Mouse (Mus musculus): ENCODE data around the gene Gm10401. TPM values are rescaled to one million over a fixed set of nuclear protein-coding genes. Genes with fewer than 3 reads are reported as not detected.

The Gm10401 gene
- 32.2 and 35.9 TPM in 2 replicates for polyA plus RNA-seq (2015; fragmentation: Nextera tagmentation; extraction: Ambion mirVana)

DNA sequence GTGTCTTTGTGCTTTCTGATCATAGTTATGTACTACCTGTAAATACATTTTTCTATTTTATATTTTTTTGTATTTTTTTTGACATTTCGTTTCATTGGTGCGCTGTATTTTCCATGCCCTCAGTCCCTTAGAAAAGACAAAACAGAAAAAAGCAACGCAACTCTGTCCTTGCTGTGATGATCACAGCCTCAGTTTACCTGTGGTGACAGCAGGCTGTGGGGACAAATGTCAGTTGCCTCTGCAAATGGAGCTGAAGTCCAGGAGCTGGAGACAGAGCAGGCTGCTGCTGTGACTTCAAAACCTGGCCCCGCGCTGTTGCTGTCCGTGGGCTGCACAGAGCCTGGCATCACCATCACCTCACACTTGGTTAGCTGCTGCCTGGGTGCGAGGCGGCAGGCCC is at the start of gene Gm10401:
Gm10401 (minus strand) TSS at position 101 of the 400 bp plus-strand sequence.
- no peaks in the 10 kb centered on the region for H3K4me1 ChIP-seq (ENCODE audit: control insufficient read depth, insufficient read depth, low read depth, low read length)
- no peak within 1 kb of the TSS for H3K9ac ChIP-seq (ENCODE audit: low read depth, low read length)
- 97% methylated on average over 8 of the region's 8 CpGs for WGBS
- no peak within 1 kb of the TSS for H3K27ac ChIP-seq (ENCODE audit: low read depth, low read length)
- no peak within 1 kb of the TSS for H3K4me2 ChIP-seq (ENCODE audit: low read length)
- H3K9me3 ChIP-seq (ENCODE audit: control insufficient read depth, low read length): no peaks in the 10 kb centered on the region
- H3K36me3 ChIP-seq (ENCODE audit: control insufficient read depth, insufficient read depth, low read length): peaks cover 39% of the 10 kb centered on the region
- H3K27me3 ChIP-seq (replicated peaks; ENCODE audit: control insufficient read depth, insufficient read depth, low read length): no peaks in the 10 kb centered on the region
- no peak for ATAC-seq
- no peak within 1 kb of the TSS for H3K4me3 ChIP-seq (ENCODE audit: low read length)

- H3K9me3 ChIP-seq (ENCODE audit: control insufficient read depth, low read length): no peaks in the 10 kb centered on the region
- no peak overlapping the region for H3K4me2 ChIP-seq (ENCODE audit: low read length)
- ATAC-seq: no peak
- no peak overlapping the region for H3K4me3 ChIP-seq (ENCODE audit: low read length)
- H3K4me1 ChIP-seq (ENCODE audit: control insufficient read depth, insufficient read depth, low read depth, low read length): peaks cover 4% of the 10 kb centered on the region
- H3K27ac ChIP-seq (ENCODE audit: low read depth, low read length): no peak overlapping the region
- no peaks in the 10 kb centered on the region for H3K27me3 ChIP-seq (replicated peaks; ENCODE audit: control insufficient read depth, insufficient read depth, low read length)
- H3K36me3 ChIP-seq (ENCODE audit: control insufficient read depth, insufficient read depth, low read length): peaks cover 43% of the 10 kb centered on the region
- WGBS: 92% methylated on average over 3 of the region's 3 CpGs
- no peak overlapping the region for H3K9ac ChIP-seq (ENCODE audit: low read depth, low read length)
Measured at GRCm38 (mm10) chr5:115147388-115147787, 49.3 kb upstream of the Gm10401 start.

GRCm38 (mm10) chr5:115146747-115147130 is 48.6 kb upstream of the Gm10401 start:
- H3K9ac ChIP-seq (ENCODE audit: low read depth, low read length): no peak overlapping the region
- no peak overlapping the region for H3K27ac ChIP-seq (ENCODE audit: low read depth, low read length)
- H3K4me1 ChIP-seq (ENCODE audit: control insufficient read depth, insufficient read depth, low read depth, low read length): peaks cover 4% of the 10 kb centered on the region
- ATAC-seq: no peak
- no peak overlapping the region for H3K4me2 ChIP-seq (ENCODE audit: low read length)
- H3K9me3 ChIP-seq (ENCODE audit: control insufficient read depth, low read length): no peaks in the 10 kb centered on the region
- H3K4me3 ChIP-seq (ENCODE audit: low read length): no peak overlapping the region
- peaks cover 43% of the 10 kb centered on the region for H3K36me3 ChIP-seq (ENCODE audit: control insufficient read depth, insufficient read depth, low read length)
- no peaks in the 10 kb centered on the region for H3K27me3 ChIP-seq (replicated peaks; ENCODE audit: control insufficient read depth, insufficient read depth, low read length)

DNA sequence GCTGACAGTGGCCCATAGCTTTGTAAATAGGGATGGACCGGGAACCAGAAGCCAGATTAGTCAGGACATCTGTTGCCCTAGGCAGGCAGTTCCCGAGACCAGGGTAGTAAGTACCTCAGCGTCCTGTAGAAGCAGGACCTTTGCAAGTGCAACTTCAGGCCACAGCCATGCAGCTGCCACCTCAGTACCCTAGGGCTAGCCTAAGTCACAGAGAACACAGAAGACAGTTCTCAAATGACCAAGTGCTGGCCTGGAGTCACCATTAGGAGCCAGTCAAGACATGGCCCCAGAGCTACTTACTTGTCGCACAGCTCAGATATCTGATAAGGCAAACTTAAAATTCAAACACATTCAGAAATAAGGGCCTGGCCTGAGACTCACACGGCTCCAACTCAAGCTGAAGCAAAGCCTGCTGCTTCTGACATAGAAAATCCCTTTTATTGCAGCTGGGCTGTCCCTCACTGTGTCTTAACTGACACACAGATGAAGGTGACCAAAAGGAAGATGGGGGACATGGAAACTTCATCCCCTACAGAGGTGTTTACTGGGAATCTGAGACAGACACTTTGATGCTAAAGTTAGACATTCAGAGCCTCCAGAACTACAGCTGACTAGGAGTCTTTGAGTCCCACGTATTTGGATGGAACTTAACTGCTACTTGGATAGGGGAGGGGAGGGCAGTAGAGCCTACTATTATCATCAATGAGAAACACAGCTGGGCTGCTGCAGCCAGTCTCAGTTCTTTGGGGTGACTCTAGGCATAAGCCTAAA is 48.1 kb upstream of the Gm10401 start:
- 88% methylated on average over 6 of the region's 6 CpGs for WGBS

DNA sequence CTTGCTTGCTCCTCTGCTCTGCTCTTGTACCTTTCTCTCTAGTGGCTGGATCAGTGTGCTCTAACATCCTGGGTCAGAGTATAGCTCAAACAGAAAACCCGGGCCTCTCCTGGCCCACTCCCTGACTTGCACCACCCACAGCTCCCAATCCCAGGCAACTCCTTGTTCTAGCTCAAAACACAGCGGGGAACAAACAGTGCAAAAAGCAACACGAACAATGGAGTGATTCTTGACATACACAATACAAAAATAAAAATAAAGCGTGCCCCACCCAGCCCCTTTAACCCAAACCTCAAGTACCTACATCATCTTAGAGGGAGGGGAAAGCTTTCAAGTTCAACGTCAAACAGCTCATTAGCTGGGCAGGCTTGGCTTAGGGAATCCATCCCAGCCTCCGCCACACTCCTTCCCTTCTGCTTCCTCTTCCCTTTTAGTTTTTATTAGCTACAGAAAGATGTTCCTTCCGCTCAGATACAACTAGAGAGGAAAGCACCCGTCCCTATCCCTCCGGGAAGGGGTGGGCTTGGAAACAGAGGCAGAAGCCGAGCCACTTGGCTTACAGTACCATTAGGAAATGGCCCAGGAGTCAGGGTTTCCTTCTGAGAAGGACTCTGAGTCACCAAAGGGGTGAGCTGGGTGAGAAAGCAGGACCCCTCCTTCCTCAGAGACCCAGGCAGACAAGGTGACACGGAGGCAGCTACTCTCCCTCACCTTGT is 47.3 kb upstream of the Gm10401 start:
- H3K9ac ChIP-seq (ENCODE audit: low read depth, low read length): no peak overlapping the region
- H3K36me3 ChIP-seq (ENCODE audit: control insufficient read depth, insufficient read depth, low read length): peaks cover 38% of the 10 kb centered on the region
- WGBS: 71% methylated on average over 11 of the region's 11 CpGs
- no peak overlapping the region for H3K4me3 ChIP-seq (ENCODE audit: low read length)
- peaks cover 4% of the 10 kb centered on the region for H3K4me1 ChIP-seq (ENCODE audit: control insufficient read depth, insufficient read depth, low read depth, low read length)
- no peaks in the 10 kb centered on the region for H3K27me3 ChIP-seq (replicated peaks; ENCODE audit: control insufficient read depth, insufficient read depth, low read length)
- no peak overlapping the region for H3K4me2 ChIP-seq (ENCODE audit: low read length)
- H3K27ac ChIP-seq (ENCODE audit: low read depth, low read length): no peak overlapping the region
- no peaks in the 10 kb centered on the region for H3K9me3 ChIP-seq (ENCODE audit: control insufficient read depth, low read length)
- ATAC-seq: no peak

More for the DNA sequence above, 48.1 kb upstream of the Gm10401 start:
- no peak for ATAC-seq
- Histone ChIP-seq H3K4me2 (ENCODE audit: low read length) (no peak overlapping the region), H3K4me1 (ENCODE audit: control insufficient read depth, insufficient read depth, low read depth, low read length) (peaks cover 4% of the 10 kb centered on the region), H3K9me3 (ENCODE audit: control insufficient read depth, low read length) (no peaks in the 10 kb centered on the region), H3K4me3 (ENCODE audit: low read length) (no peak overlapping the region), H3K27ac (ENCODE audit: low read depth, low read length) (no peak overlapping the region), H3K9ac (ENCODE audit: low read depth, low read length) (no peak overlapping the region), H3K27me3 (replicated peaks; ENCODE audit: control insufficient read depth, insufficient read depth, low read length) (no peaks in the 10 kb centered on the region), H3K36me3 (ENCODE audit: control insufficient read depth, insufficient read depth, low read length) (peaks cover 43% of the 10 kb centered on the region)

- Histone ChIP-seq H3K27me3 (replicated peaks; ENCODE audit: control insufficient read depth, insufficient read depth, low read length) (no peaks in the 10 kb centered on the region), H3K36me3 (ENCODE audit: control insufficient read depth, insufficient read depth, low read length) (peaks cover 29% of the 10 kb centered on the region), H3K4me1 (ENCODE audit: control insufficient read depth, insufficient read depth, low read depth, low read length) (peaks cover 4% of the 10 kb centered on the region), H3K4me3 (ENCODE audit: low read length) (no peak overlapping the region), H3K9me3 (ENCODE audit: control insufficient read depth, low read length) (no peaks in the 10 kb centered on the region), H3K4me2 (ENCODE audit: low read length) (no peak overlapping the region), H3K9ac (ENCODE audit: low read depth, low read length) (no peak overlapping the region), H3K27ac (ENCODE audit: low read depth, low read length) (no peak overlapping the region)
- ATAC-seq: no peak
- 68% methylated on average over 6 of the region's 6 CpGs for WGBS
Measured at GRCm38 (mm10) chr5:115144471-115144870, 46.4 kb upstream of the Gm10401 start.

- Histone ChIP-seq H3K4me2 (ENCODE audit: low read length) (no peak overlapping the region), H3K4me3 (ENCODE audit: low read length) (no peak overlapping the region), H3K4me1 (ENCODE audit: control insufficient read depth, insufficient read depth, low read depth, low read length) (peaks cover 4% of the 10 kb centered on the region), H3K36me3 (ENCODE audit: control insufficient read depth, insufficient read depth, low read length) (peaks cover 24% of the 10 kb centered on the region), H3K27me3 (replicated peaks; ENCODE audit: control insufficient read depth, insufficient read depth, low read length) (no peaks in the 10 kb centered on the region), H3K27ac (ENCODE audit: low read depth, low read length) (0 out of 2 replicates have a peak overlapping the region, but pooled peaks have one; percentile 23), H3K9ac (ENCODE audit: low read depth, low read length) (0 out of 2 replicates have a peak overlapping the region, but pooled peaks have one; percentile 5), H3K9me3 (ENCODE audit: control insufficient read depth, low read length) (no peaks in the 10 kb centered on the region)
- ATAC-seq: 0 out of 2 replicates have a peak, but pooled peaks have one; percentile 52
- 65% methylated on average over 10 of the region's 10 CpGs for WGBS
Measured at GRCm38 (mm10) chr5:115143552-115143951, 45.5 kb upstream of the Gm10401 start.

- H3K27ac ChIP-seq (ENCODE audit: low read depth, low read length): no peak overlapping the region
- H3K4me1 ChIP-seq (ENCODE audit: control insufficient read depth, insufficient read depth, low read depth, low read length): peaks cover 4% of the 10 kb centered on the region
- no peak for ATAC-seq
- no peak overlapping the region for H3K9ac ChIP-seq (ENCODE audit: low read depth, low read length)
- WGBS: 92% methylated on average over 9 of the region's 9 CpGs
- H3K36me3 ChIP-seq (ENCODE audit: control insufficient read depth, insufficient read depth, low read length): peaks cover 12% of the 10 kb centered on the region
- H3K4me3 ChIP-seq (ENCODE audit: low read length): no peak overlapping the region
- no peak overlapping the region for H3K4me2 ChIP-seq (ENCODE audit: low read length)
- no peaks in the 10 kb centered on the region for H3K27me3 ChIP-seq (replicated peaks; ENCODE audit: control insufficient read depth, insufficient read depth, low read length)
- no peaks in the 10 kb centered on the region for H3K9me3 ChIP-seq (ENCODE audit: control insufficient read depth, low read length)
Measured at GRCm38 (mm10) chr5:115142166-115142697, 44.1 kb upstream of the Gm10401 start.

DNA sequence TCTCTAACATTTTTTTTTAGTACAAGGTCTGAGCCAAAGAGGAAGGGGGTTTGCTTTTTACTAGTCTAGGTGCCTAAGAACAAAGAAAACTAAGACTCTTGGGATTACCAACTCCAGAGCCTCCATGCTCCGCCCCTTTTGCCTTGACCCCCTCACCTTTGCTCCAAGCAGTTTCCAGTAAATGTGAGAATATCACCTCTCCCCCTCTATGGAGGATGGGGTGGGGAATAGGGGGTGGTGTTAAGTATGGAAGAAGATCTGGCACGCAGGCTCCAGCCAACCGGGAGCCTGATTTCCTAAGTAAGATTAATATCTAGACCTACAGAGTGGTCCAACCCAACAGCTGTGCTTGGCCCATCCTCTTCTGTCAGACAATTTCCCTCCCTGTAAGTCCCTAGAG is 42.6 kb upstream of the Gm10401 start:
- Histone ChIP-seq H3K27me3 (replicated peaks; ENCODE audit: control insufficient read depth, insufficient read depth, low read length) (no peaks in the 10 kb centered on the region), H3K9me3 (ENCODE audit: control insufficient read depth, low read length) (no peaks in the 10 kb centered on the region), H3K4me1 (ENCODE audit: control insufficient read depth, insufficient read depth, low read depth, low read length) (peaks cover 4% of the 10 kb centered on the region), H3K36me3 (ENCODE audit: control insufficient read depth, insufficient read depth, low read length) (peaks cover under 1% of the 10 kb centered on the region; the same call in 1 of the 2 replicates), H3K4me2 (ENCODE audit: low read length) (no peak overlapping the region), H3K4me3 (ENCODE audit: low read length) (no peak overlapping the region), H3K9ac (ENCODE audit: low read depth, low read length) (no peak overlapping the region), H3K27ac (ENCODE audit: low read depth, low read length) (no peak overlapping the region)
- WGBS: 90% methylated on average over 3 of the region's 3 CpGs
- ATAC-seq: no peak
